Mouse (Mus musculus): ENCODE measurements around the gene Pigl. TPM values are rescaled to one million over a fixed set of nuclear protein-coding genes. Genes with fewer than 3 reads are reported as not detected.

Pigl gene
- polyA plus RNA-seq, 1 experiment: 5.8 TPM

- no peak for TF ChIP-seq CTCF (IDR thresholded peaks at IDR 0.05; ENCODE audit: extremely low read depth, insufficient read length, insufficient replicate concordance, low read depth, low read length)
- TF ChIP-seq POLR2A (IDR thresholded peaks at IDR 0.05; ENCODE audit: low read depth, low read length): peak; percentile 85
- Histone ChIP-seq H3K4me1 (ENCODE audit: control insufficient read depth, insufficient read depth, insufficient read length, low read length) (peaks cover 6% of the 10 kb centered on the region), H3K36me3 (ENCODE audit: control insufficient read depth, insufficient read depth, low read length) (peaks cover 18% of the 10 kb centered on the region), H3K4me3 (ENCODE audit: low read depth, low read length) (peak within 1 kb of the TSS; percentile 81), H3K27ac (ENCODE audit: insufficient read depth, low read depth, low read length) (peak within 1 kb of the TSS; percentile 100), H3K27me3 (ENCODE audit: control insufficient read depth, insufficient read depth, low read length) (no peaks in the 10 kb centered on the region)
- WGBS: under 1% methylated on average over 40 of the region's 40 CpGs
Observed at GRCm38 (mm10) chr11:62550727-62551225, 92.5 kb downstream of the Pigl start, which contains the start of gene Ubb. Gene Ubb, plus strand, starts transcription at chr11:62551171.

GRCm38 (mm10) chr11:62551226-62552119 is 93.2 kb downstream of the Pigl start:
- Histone ChIP-seq H3K36me3 (ENCODE audit: control insufficient read depth, insufficient read depth, low read length) (peaks cover 18% of the 10 kb centered on the region), H3K27me3 (ENCODE audit: control insufficient read depth, insufficient read depth, low read length) (no peaks in the 10 kb centered on the region), H3K4me3 (ENCODE audit: low read depth, low read length) (peak overlapping the region; percentile 73), H3K4me1 (ENCODE audit: control insufficient read depth, insufficient read depth, insufficient read length, low read length) (peaks cover 6% of the 10 kb centered on the region), H3K27ac (ENCODE audit: insufficient read depth, low read depth, low read length) (peak overlapping the region; percentile 70)
- 0 out of 2 replicates have a peak, but pooled peaks have one; percentile 4 for TF ChIP-seq CTCF (IDR thresholded peaks at IDR 0.05; ENCODE audit: extremely low read depth, insufficient read length, insufficient replicate concordance, low read depth, low read length)
- peak; percentile 99 for TF ChIP-seq POLR2A (IDR thresholded peaks at IDR 0.05; ENCODE audit: low read depth, low read length)
- WGBS: under 1% methylated on average over 58 of the region's 58 CpGs

DNA sequence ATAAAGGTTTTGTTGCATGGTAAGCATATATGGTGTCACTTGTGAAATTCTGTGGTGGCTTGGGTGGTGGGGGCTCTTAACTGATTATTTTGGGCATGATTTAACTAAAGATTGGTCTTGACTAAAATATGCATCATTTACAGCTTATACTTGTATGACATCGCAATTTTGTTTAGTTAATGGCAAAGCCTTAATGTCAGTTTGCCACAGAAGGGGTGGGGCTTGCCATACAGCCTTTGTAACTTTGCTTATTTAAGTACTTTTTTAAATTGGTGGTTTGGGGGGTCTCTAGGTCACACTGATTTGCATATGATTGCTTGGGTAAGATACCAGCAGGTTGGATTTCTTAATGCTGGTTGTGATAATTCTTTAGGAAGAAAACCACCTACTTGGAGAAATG is 94.9 kb downstream of the Pigl start:
- no peak overlapping the region for H3K27ac ChIP-seq (ENCODE audit: insufficient read depth, low read depth, low read length)
- 2% methylated on average over 1 of the region's 1 CpGs for WGBS
- TF ChIP-seq CTCF (IDR thresholded peaks at IDR 0.05; ENCODE audit: extremely low read depth, insufficient read length, insufficient replicate concordance, low read depth, low read length) (no peak), POLR2A (IDR thresholded peaks at IDR 0.05; ENCODE audit: low read depth, low read length) (no peak)
- no peaks in the 10 kb centered on the region for H3K27me3 ChIP-seq (ENCODE audit: control insufficient read depth, insufficient read depth, low read length)
- no peak overlapping the region for H3K4me3 ChIP-seq (ENCODE audit: low read depth, low read length)
- peaks cover 18% of the 10 kb centered on the region for H3K36me3 ChIP-seq (ENCODE audit: control insufficient read depth, insufficient read depth, low read length)
- H3K4me1 ChIP-seq (ENCODE audit: control insufficient read depth, insufficient read depth, insufficient read length, low read length): peaks cover 9% of the 10 kb centered on the region

DNA sequence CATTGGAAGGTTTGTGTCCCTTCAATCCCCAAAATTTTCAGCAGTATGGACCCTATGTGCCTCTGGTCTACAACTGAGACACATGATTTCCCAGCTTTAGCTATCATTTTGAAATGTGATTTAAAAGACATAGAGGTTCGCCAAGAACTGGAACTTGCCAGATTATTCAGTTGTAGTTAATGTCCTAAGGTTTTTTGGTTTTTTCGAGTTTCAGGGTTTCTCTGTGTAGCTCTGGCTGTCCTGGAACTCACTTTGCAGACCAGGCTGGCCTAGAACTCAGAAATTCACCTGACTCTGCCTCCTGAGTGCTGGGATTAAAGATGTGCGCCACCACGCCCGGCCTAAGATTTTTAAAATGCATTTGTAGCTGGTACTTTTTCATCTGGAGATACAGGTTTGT is 95.4 kb downstream of the Pigl start:
- peak overlapping the region; percentile 30; the same call in 1 of the 2 replicates for H3K4me3 ChIP-seq (ENCODE audit: low read depth, low read length)
- WGBS: 37% methylated on average over 5 of the region's 5 CpGs
- H3K27ac ChIP-seq (ENCODE audit: insufficient read depth, low read depth, low read length): no peak overlapping the region
- H3K27me3 ChIP-seq (ENCODE audit: control insufficient read depth, insufficient read depth, low read length): no peaks in the 10 kb centered on the region
- no peak for TF ChIP-seq CTCF (IDR thresholded peaks at IDR 0.05; ENCODE audit: extremely low read depth, insufficient read length, insufficient replicate concordance, low read depth, low read length)
- no peak for TF ChIP-seq POLR2A (IDR thresholded peaks at IDR 0.05; ENCODE audit: low read depth, low read length)
- H3K36me3 ChIP-seq (ENCODE audit: control insufficient read depth, insufficient read depth, low read length): peaks cover 18% of the 10 kb centered on the region
- peaks cover 10% of the 10 kb centered on the region for H3K4me1 ChIP-seq (ENCODE audit: control insufficient read depth, insufficient read depth, insufficient read length, low read length)

DNA sequence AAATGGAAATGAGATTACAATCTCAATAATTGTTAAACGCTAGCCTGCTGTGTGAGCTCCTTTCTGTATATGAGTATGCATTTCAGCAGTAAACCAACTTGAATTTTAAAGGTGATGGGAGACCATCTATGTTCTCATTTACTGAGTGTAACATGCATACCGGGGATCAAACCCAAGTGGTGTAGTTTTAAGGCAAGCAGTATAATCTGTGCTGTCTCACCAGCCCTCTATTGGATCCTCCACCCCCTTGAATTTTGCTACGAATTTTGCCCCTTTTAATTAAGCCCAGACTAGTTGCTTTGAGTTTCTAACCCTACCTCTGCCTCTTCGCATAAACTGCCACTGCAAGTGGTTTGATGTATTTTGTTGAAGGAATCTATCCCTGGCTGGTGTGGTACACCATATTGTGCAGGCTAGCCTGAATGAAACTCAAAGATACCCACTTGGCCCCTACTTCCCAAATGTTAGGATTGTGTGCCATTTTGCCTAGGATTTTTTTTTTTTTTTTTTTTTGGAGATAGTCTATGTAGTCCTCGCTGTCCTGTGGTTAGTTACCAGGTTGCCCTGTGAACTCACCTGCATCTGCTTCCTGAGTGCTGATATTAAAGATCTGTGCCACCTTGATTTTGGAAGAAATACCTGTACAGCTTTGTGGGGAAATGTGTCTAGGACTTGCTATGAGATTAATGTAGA is 96.0 kb downstream of the Pigl start:
- H3K4me3 ChIP-seq (ENCODE audit: low read depth, low read length): no peak overlapping the region
- peaks cover 14% of the 10 kb centered on the region for H3K4me1 ChIP-seq (ENCODE audit: control insufficient read depth, insufficient read depth, insufficient read length, low read length)
- no peak overlapping the region for H3K27ac ChIP-seq (ENCODE audit: insufficient read depth, low read depth, low read length)
- H3K27me3 ChIP-seq (ENCODE audit: control insufficient read depth, insufficient read depth, low read length): no peaks in the 10 kb centered on the region
- WGBS: 31% methylated on average over 5 of the region's 5 CpGs
- TF ChIP-seq POLR2A (IDR thresholded peaks at IDR 0.05; ENCODE audit: low read depth, low read length): no peak
- no peak for TF ChIP-seq CTCF (IDR thresholded peaks at IDR 0.05; ENCODE audit: extremely low read depth, insufficient read length, insufficient replicate concordance, low read depth, low read length)
- peaks cover 18% of the 10 kb centered on the region for H3K36me3 ChIP-seq (ENCODE audit: control insufficient read depth, insufficient read depth, low read length)

GRCm38 (mm10) chr11:62554934-62555517 is 96.8 kb downstream of the Pigl start:
- Histone ChIP-seq H3K27me3 (ENCODE audit: control insufficient read depth, insufficient read depth, low read length) (no peaks in the 10 kb centered on the region), H3K27ac (ENCODE audit: insufficient read depth, low read depth, low read length) (0 out of 2 replicates have a peak overlapping the region, but pooled peaks have one; percentile 21), H3K4me1 (ENCODE audit: control insufficient read depth, insufficient read depth, insufficient read length, low read length) (peaks cover 14% of the 10 kb centered on the region), H3K36me3 (ENCODE audit: control insufficient read depth, insufficient read depth, low read length) (peaks cover 18% of the 10 kb centered on the region), H3K4me3 (ENCODE audit: low read depth, low read length) (no peak overlapping the region)
- TF ChIP-seq CTCF (IDR thresholded peaks at IDR 0.05; ENCODE audit: extremely low read depth, insufficient read length, insufficient replicate concordance, low read depth, low read length): no peak
- no peak for TF ChIP-seq POLR2A (IDR thresholded peaks at IDR 0.05; ENCODE audit: low read depth, low read length)
